Comparison of ENCODE assay signal across 8 mouse cellular contexts in genomic region chr6:83456984-83457810, GRCm38 (mm10). TPM values are rescaled to one million over a fixed set of nuclear protein-coding genes. Genes with fewer than 3 reads are reported as not detected.
DNase-seq lines count a peak whose midpoint lies in the region; ATAC-seq and TF ChIP-seq lines count a peak whose summit lies in the region.

No protein-coding gene starts in this region.

- H3K9ac ChIP-seq in hindbrain, embryonic 14.5 days, result peak overlapping the region; percentile 97
- peak overlapping the region; percentile 90 for H3K9ac ChIP-seq in liver, embryonic 12.5 days

- H3K36me3 ChIP-seq in hindbrain, embryonic 14.5 days (replicated peaks; ENCODE audit: control insufficient read depth, insufficient read depth), result no peaks in the 10 kb centered on the region
- peaks cover 10% of the 10 kb centered on the region; the same call in 1 of the 2 replicates for H3K36me3 ChIP-seq in liver, embryonic 12.5 days

- peak overlapping the region; percentile 85 for H3K4me2 ChIP-seq in hindbrain, embryonic 14.5 days (replicated peaks)
- peak overlapping the region; percentile 99 for H3K4me2 ChIP-seq in liver, embryonic 12.5 days

- peak overlapping the region; percentile 56 for H3K4me3 ChIP-seq in cerebellum, adult 2 months (replicated peaks; ENCODE audit: insufficient read depth, low read depth, low read length)
- peak overlapping the region; percentile 79 for H3K4me3 ChIP-seq in bone marrow, adult 2 months (replicated peaks; ENCODE audit: control insufficient read depth, low read depth, low read length)
- H3K4me3 ChIP-seq in hindbrain, embryonic 14.5 days (replicated peaks; ENCODE audit: low read length), result peak overlapping the region; percentile 56
- H3K4me3 ChIP-seq in liver, embryonic 12.5 days, result peak overlapping the region; percentile 81

- no peak for TF ChIP-seq POLR2A in cerebellum, adult 2 months (IDR thresholded peaks at IDR 0.05; ENCODE audit: borderline replicate concordance, insufficient read depth, low read length)
- no peak for TF ChIP-seq POLR2A in bone marrow, adult 2 months (IDR thresholded peaks at IDR 0.05; ENCODE audit: borderline replicate concordance, control insufficient read depth, low read depth, low read length)

- peak; percentile 19; the same call in 1 of the 2 replicates for ATAC-seq in hindbrain, embryonic 14.5 days (ENCODE audit: low FRiP score)
- peak; percentile 40 for ATAC-seq in liver, embryonic 12.5 days

- no peak for TF ChIP-seq CTCF in cerebellum, adult 2 months (IDR thresholded peaks at IDR 0.05; ENCODE audit: borderline replicate concordance, insufficient read depth, low read depth, low read length)
- TF ChIP-seq CTCF in bone marrow, adult 2 months (IDR thresholded peaks at IDR 0.05; ENCODE audit: control insufficient read depth, insufficient read depth, low read length), result no peak

- 9% methylated on average over 33 of the region's 33 CpGs for WGBS in cerebellum, adult 2 months
- WGBS in bone marrow, adult 2 months, result 4% methylated on average over 32 of the region's 33 CpGs
- WGBS in hindbrain, embryonic 14.5 days, result 4% methylated on average over 31 of the region's 33 CpGs
- WGBS in liver, embryonic 12.5 days (ENCODE audit: insufficient replicate concordance), result 3% methylated on average over 32 of the region's 33 CpGs

- DNase-seq in cerebellum, adult 2 months, result no peak
- DNase-seq in cerebellum, adult 9-10 months, result no peak
- DNase-seq in hindbrain, embryonic 14.5 days (ENCODE audit: low spot score), result peak; percentile 58
- DNase-seq in neural tube, embryonic 10.5 days (ENCODE audit: extremely low spot score, low spot score), result peak; percentile 82
- DNase-seq in adrenal gland, adult 2 months, result no peak
- no peak for DNase-seq in right cerebral cortex, postnatal 25 days

- H3K9me3 ChIP-seq in hindbrain, embryonic 14.5 days (ENCODE audit: control insufficient read depth, low read length), result no peaks in the 10 kb centered on the region
- no peaks in the 10 kb centered on the region for H3K9me3 ChIP-seq in liver, embryonic 12.5 days (replicated peaks)

- no peaks in the 10 kb centered on the region; the same call in 1 of the 2 replicates for H3K27me3 ChIP-seq in cerebellum, adult 2 months (ENCODE audit: control insufficient read depth, insufficient read depth, low read length)
- H3K27me3 ChIP-seq in hindbrain, embryonic 14.5 days (ENCODE audit: control insufficient read depth, insufficient read depth, low read length), result no peaks in the 10 kb centered on the region
- peaks cover 18% of the 10 kb centered on the region for H3K27me3 ChIP-seq in liver, embryonic 12.5 days (replicated peaks)

- H3K27ac ChIP-seq in cerebellum, adult 2 months (ENCODE audit: insufficient read depth, low read length), result no peak overlapping the region
- H3K27ac ChIP-seq in bone marrow, adult 2 months (ENCODE audit: control insufficient read depth, insufficient read depth, low read depth, low read length, poor library complexity), result peak overlapping the region; percentile 94
- H3K27ac ChIP-seq in hindbrain, embryonic 14.5 days, result peak overlapping the region; percentile 97
- H3K27ac ChIP-seq in liver, embryonic 12.5 days, result peak overlapping the region; percentile 91

- H3K4me1 ChIP-seq in cerebellum, adult 2 months (ENCODE audit: control insufficient read depth, insufficient read depth, low read length), result peaks cover 17% of the 10 kb centered on the region
- H3K4me1 ChIP-seq in bone marrow, adult 2 months (ENCODE audit: control insufficient read depth, insufficient read depth, low read length), result peaks cover 11% of the 10 kb centered on the region
- peaks cover 32% of the 10 kb centered on the region for H3K4me1 ChIP-seq in hindbrain, embryonic 14.5 days (replicated peaks; ENCODE audit: control insufficient read depth, insufficient read depth, low read length)
- H3K4me1 ChIP-seq in liver, embryonic 12.5 days, result peaks cover 81% of the 10 kb centered on the region

RNA-seq across cellular contexts. Expression of gene Tet3, which starts 1.7 kb away (rescaled TPM):
- 22.5 and 24.7 TPM in 2 replicates for polyA plus RNA-seq in cerebellum, adult 2 months (2012; rRNA removed)
- polyA plus RNA-seq in bone marrow, adult 2 months (2011; ENCODE audit: insufficient read depth, insufficient read length, low replicate concordance, missing spikeins), result 23.1 and 35.7 TPM in 2 replicates
- 43.6 and 52.2 TPM in 2 replicates for polyA plus RNA-seq in hindbrain, embryonic 14.5 days (2014; fragmentation: Nextera tagmentation; extraction: Ambion mirVana)
- polyA plus RNA-seq in liver, embryonic 12.5 days (2016; fragmentation: Nextera tagmentation; extraction: Ambion mirVana), result 12.1 and 14.8 TPM in 2 replicates
- 10 to 100 TPM; 22.9 to 26.0 TPM for total RNA-seq in adrenal gland, adult 2 months (2021)
- polyA plus RNA-seq in adrenal gland, adult 2 months (2012; rRNA removed), result 6.8 and 8.7 TPM in 2 replicates

RNA-seq across cellular contexts. Expression of gene Dguok, which starts 49.6 kb away (rescaled TPM):
- polyA plus RNA-seq in cerebellum, adult 2 months (2012; rRNA removed), result 97.3 and 108 TPM in 2 replicates
- polyA plus RNA-seq in bone marrow, adult 2 months (2011; ENCODE audit: insufficient read depth, insufficient read length, low replicate concordance, missing spikeins), result 24.0 and 38.4 TPM in 2 replicates
- polyA plus RNA-seq in hindbrain, embryonic 14.5 days (2014; fragmentation: Nextera tagmentation; extraction: Ambion mirVana), result 68.8 and 69.2 TPM in 2 replicates
- 28.2 and 30.4 TPM in 2 replicates for polyA plus RNA-seq in liver, embryonic 12.5 days (2016; fragmentation: Nextera tagmentation; extraction: Ambion mirVana)
- 10 to 100 TPM; 45.1 to 49.5 TPM for total RNA-seq in adrenal gland, adult 2 months (2021)
- polyA plus RNA-seq in adrenal gland, adult 2 months (2012; rRNA removed), result 47.3 and 49.3 TPM in 2 replicates

Comparison
In these comparisons a context has a peak if more than half of its experiments do, and no peak if none do; other contexts are left out.
1. DNase-seq: peak in hindbrain, embryonic 14.5 days (single experiment) and neural tube, embryonic 10.5 days (single experiment); none in cerebellum, adult 2 months (0 of 2), cerebellum, adult 9-10 months (single experiment), adrenal gland, adult 2 months (single experiment) and right cerebral cortex, postnatal 25 days (single experiment).
2. Peak in every context shown above with its lines, with median percentiles within 50 percentile points of each other: H3K4me3 ChIP-seq.